Mouse (Mus musculus) layer of hippocampus, adult 9-10 months (tissue): ENCODE data around the gene Olfr654.

ENCODE experiments used
- DNase-seq: peaks from one replicate; pipeline ENCODE4 v3.0.0; 2022; ENCODE audit warnings: low spot score

The Olfr654 gene

DNA sequence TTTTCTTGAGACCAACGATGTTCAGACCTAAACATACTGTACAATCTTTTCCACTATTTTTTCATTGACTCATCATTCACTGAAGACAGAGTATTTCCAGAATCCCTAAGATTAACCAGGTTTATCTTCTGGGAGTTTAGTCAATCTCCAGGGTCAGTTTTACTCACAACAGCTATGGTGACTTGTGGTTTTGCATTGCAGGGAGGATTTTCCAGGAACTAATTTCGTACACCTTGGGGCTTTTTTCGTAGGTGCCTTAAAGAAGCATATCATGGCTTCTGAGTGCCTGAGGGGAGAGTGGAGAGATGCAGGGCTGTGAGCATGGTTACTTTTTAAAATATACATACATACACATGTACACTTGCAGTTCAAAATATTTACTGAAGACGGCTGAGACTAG is at the start of gene Olfr654:
Olfr654 (plus strand) TSS at position 301 of the 400 bp plus-strand sequence.
- no peak for DNase-seq

DNA sequence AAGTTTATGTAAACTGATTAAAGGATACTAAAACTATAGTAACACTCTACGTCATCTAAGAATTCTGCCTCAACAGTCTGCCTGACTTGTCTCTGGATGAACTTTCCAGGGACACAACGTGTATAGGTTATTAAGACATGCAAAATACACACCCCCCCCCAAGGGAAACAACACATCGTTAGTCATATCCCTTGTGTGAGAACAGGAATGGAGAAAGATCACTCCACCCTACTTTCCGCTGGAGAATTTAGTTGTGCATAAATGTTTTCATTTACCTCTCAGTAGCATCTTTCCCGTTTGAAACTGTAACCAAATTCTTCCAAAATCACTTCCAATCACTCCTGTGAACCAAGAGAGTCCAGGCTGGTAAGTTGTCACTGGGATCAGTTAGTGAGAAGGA is 37.0 kb upstream of the Olfr654 start, which contains the start of gene Olfr651:
Olfr651 (plus strand) TSS at position 301 of the 400 bp plus-strand sequence.
- no peak for DNase-seq

DNA sequence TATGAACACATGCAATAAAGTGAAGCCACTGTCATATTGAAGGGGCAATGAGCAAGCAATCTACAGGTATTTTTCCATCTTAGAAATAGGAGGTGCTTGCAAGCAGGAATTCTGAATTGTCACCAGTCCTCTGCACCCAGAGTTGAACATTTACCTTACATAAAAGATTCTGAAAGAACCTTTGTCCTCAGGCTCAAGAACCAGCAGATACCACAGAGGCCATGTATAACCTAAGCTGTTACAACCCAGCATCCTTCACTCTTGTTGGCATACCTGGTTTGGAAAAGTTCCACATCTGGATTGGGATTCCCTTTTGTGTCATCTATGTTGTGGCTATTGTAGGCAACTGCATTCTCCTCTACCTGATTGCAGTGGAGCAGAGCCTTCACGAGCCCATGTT is 34.1 kb upstream of the Olfr654 start:
- DNase-seq: no peak

DNA sequence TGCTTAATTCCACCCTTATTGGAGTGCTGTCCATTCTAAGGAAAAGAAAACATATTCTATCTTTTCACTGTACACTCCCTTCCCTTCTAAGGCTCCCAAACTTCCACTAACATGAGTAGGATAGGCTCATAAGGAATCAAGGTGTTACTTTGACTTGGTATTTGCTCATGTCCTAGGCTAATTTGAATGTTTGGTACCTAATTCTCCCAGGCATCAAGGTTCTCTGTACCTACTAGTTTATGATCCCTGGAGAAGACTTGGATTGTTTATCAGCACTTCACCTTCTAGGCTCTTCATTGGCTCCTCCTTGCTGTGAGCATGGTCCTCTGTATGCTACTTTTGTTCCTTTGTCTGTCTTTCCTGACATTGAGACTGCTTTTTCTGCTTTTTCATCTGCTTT is 26.2 kb upstream of the Olfr654 start, which contains the start of gene Olfr652:
Olfr652 (plus strand) TSS at position 301 of the 400 bp plus-strand sequence.
- DNase-seq: no peak

DNA sequence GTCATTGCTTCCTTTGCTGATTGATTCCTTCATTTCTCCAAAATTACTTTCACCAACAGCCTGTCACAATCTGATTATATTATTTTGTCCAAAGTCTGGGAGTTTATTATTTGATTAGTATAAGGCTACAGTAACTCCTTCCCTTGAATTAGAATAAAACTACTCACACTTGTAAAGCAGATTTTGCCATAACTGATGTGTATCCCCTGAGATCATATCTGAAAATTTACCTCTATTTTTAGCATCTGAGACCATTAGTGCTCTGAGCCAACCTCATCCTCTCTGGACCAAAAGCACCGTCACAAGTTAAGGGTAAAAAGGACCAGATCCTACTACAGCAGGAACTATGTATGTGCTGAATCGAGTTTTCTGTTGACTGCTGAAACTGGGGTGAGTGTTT is 9.8 kb upstream of the Olfr654 start, which contains the start of gene Olfr653:
Olfr653 (plus strand) TSS at position 301 of the 400 bp plus-strand sequence.
- no peak for DNase-seq

DNA sequence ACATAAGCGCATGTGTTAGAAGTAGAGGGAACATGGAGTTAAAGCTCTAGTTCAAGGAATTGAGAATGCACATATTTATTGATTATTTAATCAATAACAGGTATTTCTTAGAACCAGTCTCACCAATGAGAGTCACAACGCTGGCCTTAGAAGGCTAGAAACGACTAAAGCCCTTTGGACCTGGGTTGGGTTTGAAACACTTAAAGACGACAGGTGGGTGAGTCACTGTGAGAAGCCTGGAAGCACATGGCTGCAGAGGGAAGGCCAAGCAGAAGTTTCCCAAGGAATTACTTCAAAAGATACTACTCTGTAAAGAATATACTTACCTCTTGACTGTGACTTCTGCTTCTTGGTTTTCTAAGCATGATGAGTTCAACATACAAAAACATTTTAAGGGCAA is 6.0 kb upstream of the Olfr654 start:
- no peak for DNase-seq

DNA sequence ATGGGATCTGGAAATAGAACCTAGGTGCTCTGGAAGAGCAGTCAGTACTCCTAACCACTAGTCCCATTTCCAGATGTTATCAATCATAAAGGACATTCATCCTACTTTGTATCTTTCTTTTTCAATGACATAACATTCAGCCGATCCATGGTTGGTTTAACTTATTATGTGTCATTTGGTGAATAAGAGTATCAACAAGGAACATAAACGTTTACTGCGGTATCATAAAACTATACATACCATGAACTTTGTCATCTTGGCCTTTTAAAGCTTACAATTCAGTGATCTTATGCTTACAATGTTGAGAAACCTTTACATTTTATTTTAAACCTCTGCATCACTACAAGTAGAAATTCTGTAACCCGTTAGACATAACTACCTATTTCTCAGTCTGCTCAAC is 5.4 kb upstream of the Olfr654 start:
- DNase-seq: no peak

DNA sequence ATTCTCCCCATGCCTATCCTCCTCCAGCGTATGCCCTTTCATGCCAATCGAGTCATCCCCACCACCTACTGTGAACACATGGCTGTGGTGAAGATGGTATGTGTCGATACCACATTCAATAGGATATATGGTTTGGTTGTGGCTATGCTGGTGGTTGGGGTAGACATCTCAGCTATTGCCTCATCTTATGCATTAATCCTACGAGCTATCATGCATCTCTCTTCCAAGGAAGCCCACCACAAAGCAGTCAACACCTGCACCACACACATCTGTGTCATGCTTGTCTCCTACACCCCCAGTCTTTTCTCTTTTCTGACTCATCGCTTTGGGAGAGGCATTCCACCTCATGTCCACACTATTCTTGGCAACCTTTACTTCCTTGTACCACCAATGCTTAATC is 1.4 kb downstream of the Olfr654 start:
- DNase-seq: no peak

DNA sequence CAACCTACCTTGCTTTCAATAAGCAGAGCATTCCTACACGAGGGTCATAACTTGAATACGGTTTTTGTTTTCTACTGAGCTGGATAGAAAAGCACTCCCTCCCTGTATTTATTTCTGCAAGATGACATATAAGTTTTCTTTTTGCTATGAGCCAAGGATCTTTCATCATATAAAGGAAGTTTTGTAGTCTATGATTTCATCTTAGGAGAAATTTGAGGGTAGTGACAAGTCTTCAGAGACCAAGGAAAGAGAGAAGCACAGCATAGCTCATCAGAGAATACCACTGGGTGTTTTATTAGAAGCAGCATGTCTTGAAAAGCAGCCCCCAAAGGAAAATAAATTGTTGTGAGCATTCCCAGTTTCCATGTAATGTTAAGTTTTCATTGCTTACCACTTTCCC is 14.9 kb downstream of the Olfr654 start, which contains the start of gene Olfr655:
Olfr655 (minus strand) TSS at position 101 of the 400 bp plus-strand sequence.
- DNase-seq: no peak

DNA sequence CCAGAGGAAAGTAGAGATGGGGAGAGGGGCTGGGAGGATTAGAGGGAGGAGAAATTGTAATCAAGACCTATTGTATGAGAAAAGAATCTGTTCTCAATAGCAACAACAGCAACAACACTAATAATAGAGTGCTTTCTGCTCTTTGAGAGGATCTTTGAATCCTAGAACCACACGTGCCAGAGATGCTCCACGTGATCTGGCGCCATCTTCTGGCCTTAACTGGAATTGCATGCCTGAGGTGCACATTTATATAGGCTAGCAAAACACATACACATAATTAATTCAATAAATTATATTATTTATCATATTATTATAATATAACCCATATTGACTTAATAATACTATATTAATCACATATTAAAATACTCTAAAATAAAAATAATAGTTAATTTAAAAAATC is 16.3 kb downstream of the Olfr654 start:
- DNase-seq: no peak

DNA sequence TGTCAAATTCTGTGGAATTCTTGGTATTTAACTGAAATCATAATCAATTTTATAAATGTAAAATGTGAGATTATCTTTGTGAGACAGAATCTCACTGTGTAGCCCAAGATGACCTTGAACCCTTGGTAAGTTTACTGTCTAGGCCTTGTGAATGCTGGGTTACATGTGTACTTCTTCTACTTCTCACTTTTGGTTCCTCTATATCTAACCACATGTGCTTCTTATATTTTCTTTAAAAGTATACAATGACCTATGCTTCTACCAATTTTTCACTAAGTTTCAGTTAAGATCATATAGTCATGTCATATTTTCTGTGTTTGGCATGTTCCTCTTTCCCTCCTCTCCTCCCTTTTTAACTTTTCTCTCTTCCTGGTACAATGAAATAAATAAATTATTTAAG is 17.9 kb downstream of the Olfr654 start:
- DNase-seq: no peak

DNA sequence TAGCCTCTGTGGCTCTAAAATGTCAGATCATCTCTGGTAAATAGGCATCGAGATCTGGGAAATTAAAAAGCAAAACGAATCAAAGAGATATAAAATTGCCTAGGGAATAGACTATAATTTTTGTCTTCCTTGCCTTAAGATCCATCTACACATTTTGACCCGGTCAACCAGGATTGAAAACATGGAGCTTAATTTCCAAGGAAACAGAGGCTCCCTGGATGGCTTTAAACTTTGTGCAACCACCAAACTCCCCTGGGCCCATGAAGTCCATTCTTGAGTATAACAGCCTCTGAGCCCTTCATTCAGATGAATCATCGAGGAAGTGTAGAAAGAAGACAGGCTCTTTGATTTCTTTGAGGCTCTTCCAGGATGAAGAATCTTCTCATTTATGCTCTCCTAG is 26.8 kb downstream of the Olfr654 start, which contains the start of gene Olfr656:
Olfr656 (plus strand) TSS at position 301 of the 400 bp plus-strand sequence.
- no peak for DNase-seq

DNA sequence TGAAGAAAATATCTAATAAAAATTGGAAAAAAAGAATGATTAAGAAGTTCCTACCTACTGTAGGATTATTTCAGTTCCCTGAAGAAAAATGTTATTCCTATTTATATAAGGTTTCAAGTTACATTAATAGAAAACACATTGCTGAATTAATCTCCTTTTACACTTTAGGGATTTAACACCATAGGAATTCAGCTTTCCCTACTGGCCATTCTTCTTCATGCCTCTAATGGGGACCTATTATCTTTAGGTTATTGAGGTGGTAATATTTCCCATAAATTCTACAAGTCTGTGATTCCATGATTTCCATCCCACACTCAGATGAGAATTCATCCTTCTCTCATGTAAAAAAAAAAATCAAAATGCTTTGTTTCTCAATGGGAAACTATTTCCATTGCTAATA is 37.7 kb downstream of the Olfr654 start, which contains the start of gene Olfr657:
Olfr657 (plus strand) TSS at position 301 of the 400 bp plus-strand sequence.
- no peak for DNase-seq
